Mouse (Mus musculus): ENCODE measurements around the gene Faxc.

Faxc gene

GRCm38 (mm10) chr4:22029951-22030350, 98.8 kb downstream of the Faxc start:
- DNase-seq (ENCODE audit: low spot score in 2 of 2), result no peak
